Mouse (Mus musculus): ENCODE measurements around the gene Ngp.
A peak's percentile ranks its signal among the peaks of the same experiment; 100 is the strongest.

Gene Ngp

DNA sequence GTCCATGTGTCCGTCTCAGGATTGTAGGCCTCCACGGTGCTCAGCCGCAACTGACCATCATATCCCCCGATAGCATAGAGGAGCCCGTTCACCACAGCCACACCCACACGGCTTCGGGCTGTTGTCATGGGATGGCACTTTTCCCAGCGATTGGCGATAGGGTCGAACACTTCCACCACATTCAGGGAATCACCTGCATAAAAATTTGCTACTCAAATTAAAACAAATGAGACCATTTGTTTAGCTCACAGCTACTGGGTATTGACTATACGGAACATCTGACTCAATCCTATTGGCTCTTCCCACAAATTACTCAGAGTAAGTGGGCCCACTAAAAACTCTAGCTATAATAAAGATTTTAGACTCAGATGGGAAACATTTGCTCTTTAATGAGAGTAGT, 16.5 kb downstream of the Ngp start:
- DNase-seq (ENCODE audit: low spot score in 2 of 2), result no peak

DNA sequence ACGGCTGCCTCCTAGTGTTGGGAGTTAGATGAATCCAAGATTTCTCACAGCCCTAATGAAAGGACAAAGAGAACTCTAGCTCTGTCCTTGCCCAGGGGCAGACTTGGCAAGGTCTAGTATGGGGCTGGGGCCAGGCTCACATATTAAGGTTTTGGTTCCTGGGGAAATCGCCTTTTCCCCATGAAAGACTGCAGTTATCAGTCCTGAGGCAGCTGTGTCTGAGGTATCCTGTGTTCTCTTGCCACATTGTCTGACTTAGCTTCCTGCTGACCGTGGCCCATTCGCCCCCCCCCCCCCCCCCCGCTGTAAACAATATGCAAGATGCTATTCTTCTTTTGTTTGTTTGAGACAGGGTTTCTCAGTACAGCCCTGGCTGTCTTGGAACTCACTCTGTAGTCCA, 20.5 kb downstream of the Ngp start:
- no peak for DNase-seq (ENCODE audit: low spot score in 2 of 2)

DNA sequence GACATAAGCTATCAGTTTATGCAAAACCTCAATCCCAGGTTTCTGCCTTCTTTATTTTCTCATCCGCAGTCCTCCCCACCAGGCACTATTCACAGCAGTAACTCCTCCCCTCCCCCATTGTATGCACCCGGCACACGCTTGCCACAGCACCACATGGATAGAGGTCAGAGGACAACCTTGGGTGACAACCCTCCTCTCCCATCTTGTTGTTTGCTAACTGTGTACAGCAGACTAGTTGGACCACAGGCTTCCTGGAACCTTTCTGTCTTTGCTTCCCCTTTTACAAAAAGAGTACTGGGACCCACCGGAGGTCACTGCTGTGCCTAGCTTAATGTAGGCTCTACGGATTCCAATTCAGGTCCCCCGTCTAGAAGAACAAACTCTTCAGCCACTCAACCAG, 21.0 kb downstream of the Ngp start:
- no peak for DNase-seq (ENCODE audit: low spot score in 2 of 2)

DNA sequence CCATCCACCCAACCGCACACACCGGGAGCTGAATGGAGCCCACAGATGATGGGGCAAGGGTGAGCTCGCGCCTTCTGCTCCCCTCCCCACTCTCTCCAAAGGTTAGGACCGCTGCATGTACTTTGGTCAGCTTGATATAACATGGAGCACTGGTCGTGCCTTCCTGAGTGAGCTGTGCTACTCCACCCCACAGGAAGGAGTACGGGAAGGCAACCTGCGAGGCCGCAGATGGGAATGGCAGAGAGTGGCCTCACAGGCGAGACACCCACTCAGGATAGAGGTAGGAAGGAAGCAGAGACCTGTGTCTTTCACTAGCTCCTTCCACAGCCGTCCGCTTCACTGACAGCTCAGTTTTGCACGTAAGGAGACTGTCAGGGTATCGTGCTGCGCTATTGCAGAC, 28.8 kb downstream of the Ngp start:
- DNase-seq (ENCODE audit: low spot score in 2 of 2), result no peak

DNA sequence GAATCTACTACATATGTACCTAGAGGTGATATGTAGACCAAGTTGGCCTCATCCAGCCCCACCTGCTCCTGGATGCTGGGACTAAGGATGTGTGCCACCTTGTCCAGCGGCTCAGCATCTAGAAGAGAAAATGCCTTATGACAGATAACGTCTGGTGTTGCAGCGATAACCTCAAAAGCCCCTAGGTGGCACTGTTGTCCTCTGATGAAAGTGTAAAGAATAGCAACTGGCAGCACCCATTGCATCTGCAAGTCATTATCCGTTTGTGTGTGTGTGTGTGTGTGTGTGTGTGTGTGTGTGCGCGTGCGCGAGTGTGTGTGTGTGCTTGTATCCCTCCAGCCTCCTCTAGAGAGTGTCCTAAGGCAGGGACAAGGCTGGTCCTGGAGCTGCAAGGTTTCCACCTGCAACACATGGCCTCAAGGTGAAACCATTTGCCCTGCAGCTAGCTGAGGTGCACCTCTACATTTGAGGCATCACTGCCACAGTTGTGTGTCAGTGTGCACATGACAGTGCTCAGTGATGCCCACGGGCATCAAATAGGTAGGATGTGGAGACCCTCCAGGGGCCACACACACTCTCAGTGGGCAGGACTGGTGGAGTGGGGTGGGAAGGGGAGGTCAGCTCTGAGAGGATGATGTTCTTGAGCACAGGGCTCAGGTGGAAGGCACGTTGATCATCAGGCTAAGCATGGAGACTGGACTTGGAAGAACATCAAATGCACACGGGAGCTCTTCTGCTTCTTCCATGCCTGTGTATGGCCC, 29.5 kb downstream of the Ngp start:
- peak; percentile 60 to 61 for DNase-seq (ENCODE audit: low spot score in 2 of 2)

DNA sequence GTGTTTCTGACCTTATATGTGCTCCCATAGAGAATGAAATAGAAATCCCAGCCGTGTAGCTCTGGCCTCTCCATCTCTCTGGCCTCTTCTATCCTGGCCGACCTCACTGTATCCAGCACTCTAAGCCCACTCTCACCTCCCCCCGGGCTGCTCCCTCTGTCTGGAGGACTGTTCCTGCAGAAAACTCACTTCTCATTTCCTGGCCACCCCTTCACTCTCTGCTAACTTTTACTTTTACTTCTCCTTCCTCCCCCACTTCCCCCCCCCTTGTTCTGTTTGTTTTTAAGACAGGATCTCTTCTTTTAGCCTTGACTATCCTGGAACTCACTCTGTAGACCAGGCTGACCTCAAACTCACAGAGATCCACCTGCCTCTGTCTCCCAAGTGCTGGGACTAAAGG, 33.0 kb downstream of the Ngp start:
- no peak for DNase-seq (ENCODE audit: low spot score in 2 of 2)

DNA sequence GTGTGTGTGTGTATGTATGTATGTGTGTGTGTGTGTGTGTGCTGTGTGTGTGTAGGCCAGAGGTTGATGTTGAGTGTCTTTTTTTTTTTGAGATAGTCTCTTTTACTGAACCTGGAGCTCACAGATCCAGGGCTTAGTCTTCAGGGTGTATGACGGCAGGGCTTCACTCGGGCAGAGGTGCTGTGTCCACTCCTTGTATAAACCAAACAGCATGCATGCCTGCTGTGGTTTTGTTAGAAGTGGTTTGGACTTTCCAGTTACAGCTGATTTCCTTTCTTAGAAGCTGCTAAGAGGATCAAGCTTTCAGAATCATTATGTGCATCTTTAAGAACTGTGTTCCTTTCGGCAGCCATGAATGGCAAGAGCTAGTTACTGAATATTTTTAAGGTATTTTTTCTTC, 38.4 kb downstream of the Ngp start:
- DNase-seq (ENCODE audit: low spot score in 2 of 2), result no peak

DNA sequence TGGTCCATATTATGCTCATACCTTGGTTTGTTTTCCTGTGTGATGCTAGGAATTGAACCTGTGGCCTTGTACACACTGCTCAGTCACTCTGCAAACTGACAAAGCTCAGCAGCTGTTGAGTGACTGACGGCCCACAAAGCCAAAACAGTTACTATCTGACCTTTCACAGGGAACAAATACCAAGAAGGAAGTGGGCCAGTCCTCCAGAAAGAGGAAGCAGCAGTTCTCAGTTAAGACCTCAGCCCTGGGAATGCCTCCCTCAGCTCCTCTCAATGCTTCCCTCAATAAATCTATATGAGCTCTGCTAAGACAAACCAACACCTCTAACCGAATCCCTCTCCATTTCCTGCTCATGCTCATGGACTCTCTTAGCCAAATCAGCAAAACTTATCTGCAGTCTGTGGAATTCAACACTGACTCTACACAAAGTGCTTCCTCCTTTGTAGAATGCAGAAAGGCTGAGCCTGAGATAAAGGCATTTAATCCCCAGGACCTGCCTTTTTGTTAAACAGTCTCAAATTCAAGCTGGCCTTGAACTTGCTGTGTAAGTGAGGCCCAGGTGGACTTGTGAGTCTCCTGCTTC, 39.7 kb downstream of the Ngp start:
- no peak for DNase-seq (ENCODE audit: low spot score in 2 of 2)

DNA sequence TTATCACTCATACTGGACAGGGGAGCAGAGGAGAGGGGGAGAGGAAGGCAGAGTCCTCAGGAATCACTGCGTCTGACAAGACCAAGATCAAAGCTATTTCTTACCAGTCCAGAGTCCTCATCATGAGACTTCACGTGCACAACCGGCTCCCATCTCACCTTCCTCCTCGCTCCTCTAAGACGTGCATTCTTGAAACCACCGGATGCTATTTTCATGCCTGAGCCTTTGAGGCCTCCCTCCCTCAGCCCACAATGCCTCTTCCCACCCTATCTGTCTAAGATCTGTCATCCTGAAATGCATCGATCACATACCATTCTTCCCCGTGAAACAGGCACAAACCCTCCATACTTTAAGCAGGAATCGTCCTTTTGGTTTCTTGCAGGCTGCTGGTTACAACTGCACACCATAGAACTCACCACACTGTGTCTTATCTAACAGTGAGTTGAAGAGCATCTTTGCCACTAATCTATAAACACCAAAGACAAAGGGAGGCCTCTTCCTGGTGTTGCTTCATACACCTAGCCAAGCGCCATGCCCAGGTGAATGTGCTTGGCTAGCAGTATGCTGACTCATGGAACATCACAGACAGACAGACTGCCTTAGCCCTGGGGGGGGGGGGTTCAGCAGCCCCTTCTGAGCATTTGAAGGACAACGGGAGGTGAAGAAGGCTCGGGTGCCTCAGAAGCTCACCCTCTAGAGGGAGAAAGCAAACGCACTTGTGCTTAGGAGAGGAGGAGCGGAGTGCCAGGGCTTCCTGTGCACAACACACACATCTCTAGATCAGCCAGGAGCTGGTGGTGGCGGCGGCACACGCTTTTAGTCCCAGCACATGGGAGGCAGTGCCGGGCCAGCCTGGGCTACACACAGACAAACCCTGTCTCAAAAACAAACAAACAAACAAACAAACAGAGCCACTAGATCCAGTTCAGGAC, 41.6 kb downstream of the Ngp start:
- DNase-seq (ENCODE audit: low spot score in 2 of 2), result no peak

DNA sequence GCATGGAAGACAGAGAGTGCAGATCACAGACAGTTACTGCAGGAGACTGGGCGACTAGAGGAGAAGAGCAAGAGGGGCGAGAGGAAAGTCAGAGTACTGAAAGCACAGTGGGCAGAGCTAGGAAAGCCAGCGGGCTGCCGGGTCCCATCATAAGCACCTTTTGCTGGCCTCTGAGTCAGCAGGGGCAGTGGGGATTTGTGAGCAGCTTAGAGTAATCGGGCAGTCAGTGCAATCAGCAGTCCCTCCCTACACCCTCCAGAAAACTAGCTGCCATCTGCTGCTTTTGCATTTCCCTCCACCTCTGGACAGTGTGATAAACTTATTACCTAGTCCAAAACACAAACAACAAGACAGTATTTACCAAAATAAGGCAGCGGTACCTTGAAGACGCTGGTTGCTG, 42.8 kb downstream of the Ngp start:
- DNase-seq (ENCODE audit: low spot score in 2 of 2), result no peak

DNA sequence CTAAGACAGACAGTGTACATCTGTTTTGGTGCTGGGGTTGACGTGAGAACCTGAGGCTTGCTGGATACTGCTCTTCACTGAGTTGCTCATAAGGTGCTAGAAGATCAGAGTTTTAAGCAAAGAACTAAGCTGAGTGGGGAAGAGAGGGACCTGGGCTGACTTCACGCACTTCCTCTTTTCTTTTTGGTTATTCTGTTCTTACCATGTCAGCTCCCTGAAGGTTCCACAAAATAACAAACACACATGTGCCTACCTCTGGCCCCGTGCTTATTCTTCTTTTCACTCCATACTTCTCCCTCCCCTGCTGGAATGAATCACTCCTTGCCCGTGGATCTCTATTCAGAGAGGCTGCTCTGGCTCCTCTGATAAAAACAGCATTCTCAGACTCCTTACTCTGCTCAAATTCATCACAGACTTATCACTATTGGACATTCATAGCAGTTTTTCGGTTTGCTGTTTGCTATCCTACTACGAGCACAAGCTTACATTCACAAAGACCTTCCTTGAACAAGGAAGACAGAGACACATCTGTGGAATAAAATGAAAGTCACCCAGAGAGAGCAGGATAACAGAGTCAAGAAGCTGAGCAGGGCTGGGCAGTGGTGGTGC, 44.5 kb downstream of the Ngp start:
- no peak for DNase-seq (ENCODE audit: low spot score in 2 of 2)

DNA sequence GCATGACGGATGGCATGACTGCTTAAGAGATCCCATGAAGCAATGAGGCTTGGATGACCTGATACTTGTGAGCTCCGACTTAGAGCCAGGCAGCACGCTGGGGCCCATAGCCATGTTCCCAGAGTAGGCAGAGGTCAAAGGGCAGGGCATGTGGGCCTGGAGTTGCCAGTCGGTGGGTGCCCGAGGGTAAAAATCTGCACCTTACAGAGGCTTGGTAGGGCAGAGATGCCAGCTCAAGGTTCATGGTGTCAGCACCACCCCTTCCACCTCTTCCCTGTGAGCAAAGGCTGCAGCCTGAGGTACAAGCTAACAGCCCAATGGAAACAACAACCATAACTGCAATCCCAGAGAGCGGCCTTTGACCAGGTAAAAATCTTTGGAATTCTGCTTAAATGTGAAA, 45.8 kb downstream of the Ngp start:
- no peak for DNase-seq (ENCODE audit: low spot score in 2 of 2)

DNA sequence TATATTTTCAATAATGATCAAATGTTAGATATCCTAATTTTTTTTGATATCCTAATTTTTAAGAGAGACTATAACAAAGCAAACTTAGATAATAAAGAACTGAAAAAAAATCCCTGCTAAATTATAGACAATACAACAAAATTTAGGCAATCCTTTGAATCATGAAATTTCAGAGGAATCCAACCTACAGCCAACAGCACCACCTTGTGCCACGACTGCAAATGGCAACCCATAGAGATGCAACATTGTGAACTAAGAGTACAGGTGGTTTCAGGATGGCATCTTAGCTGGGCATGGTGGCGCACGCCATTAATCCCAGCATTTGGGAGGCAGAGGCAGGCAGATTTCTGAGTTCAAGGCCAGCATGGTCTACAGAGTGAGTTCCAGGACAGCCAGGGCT, 46.6 kb downstream of the Ngp start:
- no peak for DNase-seq (ENCODE audit: low spot score in 2 of 2)
